Mouse (Mus musculus): ENCODE results near the gene Tnk1. TPM values are rescaled to one million over a fixed set of nuclear protein-coding genes. Genes with fewer than 3 reads are reported as not detected.

Tnk1 gene
- polyA plus RNA-seq, 1 experiment from 2014 or later: 10.8 TPM

DNA sequence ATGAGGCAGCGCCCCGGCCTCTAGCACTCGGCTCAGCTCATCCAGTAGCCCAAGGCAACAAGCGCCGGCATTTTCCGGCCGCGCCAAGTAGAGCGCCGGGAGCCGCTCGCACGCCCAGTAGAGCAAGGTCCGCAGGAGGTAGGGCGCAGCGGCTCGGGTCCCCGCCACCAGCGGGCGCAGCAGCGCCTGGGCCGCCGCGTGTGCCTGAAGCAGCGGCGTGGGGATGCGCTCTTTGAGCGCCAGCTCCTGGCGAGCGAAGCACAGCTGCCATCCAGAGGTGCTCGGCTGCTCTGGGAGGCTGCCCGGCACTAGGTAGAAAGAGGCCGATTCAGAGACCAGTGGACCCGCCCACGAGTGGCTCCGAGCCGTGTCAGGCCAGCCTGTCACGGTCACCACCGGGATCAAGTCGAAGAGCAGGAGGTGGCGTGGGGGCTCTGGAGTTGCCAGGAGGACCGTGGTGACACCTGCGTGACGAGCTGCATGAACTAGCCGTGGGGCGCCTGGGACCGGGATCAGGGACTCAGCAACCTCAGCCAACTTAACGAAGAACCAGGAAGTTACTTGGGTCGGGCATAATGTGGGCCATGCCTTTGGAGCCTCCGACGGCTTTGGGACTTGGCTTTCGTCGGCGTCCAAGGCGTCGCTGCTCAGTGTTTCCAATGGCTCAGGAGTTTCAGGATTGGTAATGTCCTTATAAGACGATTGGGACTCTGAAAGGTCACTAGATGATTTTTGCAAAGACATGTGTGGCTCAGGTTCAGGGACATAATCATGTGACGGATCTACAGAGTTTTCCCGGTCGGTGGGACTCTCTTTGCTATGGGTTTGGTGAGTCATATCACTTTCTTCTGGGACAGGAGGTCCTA, 54.5 kb downstream of the Tnk1 start:
- H3K27me3 ChIP-seq (ENCODE audit: control insufficient read depth, insufficient read depth, low read depth, low read length): peaks cover 31% of the 10 kb centered on the region
- H3K4me1 ChIP-seq (replicated peaks; ENCODE audit: control insufficient read depth, insufficient read depth, low read length): peaks cover 49% of the 10 kb centered on the region
- H3K4me3 ChIP-seq (ENCODE audit: low read length): peak overlapping the region; percentile 66
- 2% methylated on average over 60 of the region's 60 CpGs for WGBS
- H3K4me2 ChIP-seq (ENCODE audit: low read depth, low read length): peak overlapping the region; percentile 98
- H3K27ac ChIP-seq (ENCODE audit: low read length): peak overlapping the region; percentile 31; the same call in 1 of the 2 replicates
- H3K36me3 ChIP-seq (ENCODE audit: control insufficient read depth, insufficient read depth, low read length): no peaks in the 10 kb centered on the region
- H3K9me3 ChIP-seq (ENCODE audit: control insufficient read depth, low read length): peaks cover 3% of the 10 kb centered on the region; the same call in 1 of the 2 replicates
- peak; percentile 72 for ATAC-seq (ENCODE audit: low read depth)
- H3K9ac ChIP-seq (ENCODE audit: low read length): peak overlapping the region; percentile 75

GRCm38 (mm10) chr11:69803328-69803727, 55.2 kb downstream of the Tnk1 start:
- peak overlapping the region; percentile 75 for H3K9ac ChIP-seq (ENCODE audit: low read length)
- ATAC-seq (ENCODE audit: low read depth): peak; percentile 8; the same call in 1 of the 2 replicates
- H3K36me3 ChIP-seq (ENCODE audit: control insufficient read depth, insufficient read depth, low read length): no peaks in the 10 kb centered on the region
- H3K4me1 ChIP-seq (replicated peaks; ENCODE audit: control insufficient read depth, insufficient read depth, low read length): peaks cover 49% of the 10 kb centered on the region
- H3K4me2 ChIP-seq (ENCODE audit: low read depth, low read length): peak overlapping the region; percentile 98
- WGBS: 1% methylated on average over 12 of the region's 12 CpGs
- peaks cover 31% of the 10 kb centered on the region for H3K27me3 ChIP-seq (ENCODE audit: control insufficient read depth, insufficient read depth, low read depth, low read length)
- peaks cover 3% of the 10 kb centered on the region; the same call in 1 of the 2 replicates for H3K9me3 ChIP-seq (ENCODE audit: control insufficient read depth, low read length)
- no peak overlapping the region for H3K27ac ChIP-seq (ENCODE audit: low read length)
- peak overlapping the region; percentile 66 for H3K4me3 ChIP-seq (ENCODE audit: low read length)

DNA sequence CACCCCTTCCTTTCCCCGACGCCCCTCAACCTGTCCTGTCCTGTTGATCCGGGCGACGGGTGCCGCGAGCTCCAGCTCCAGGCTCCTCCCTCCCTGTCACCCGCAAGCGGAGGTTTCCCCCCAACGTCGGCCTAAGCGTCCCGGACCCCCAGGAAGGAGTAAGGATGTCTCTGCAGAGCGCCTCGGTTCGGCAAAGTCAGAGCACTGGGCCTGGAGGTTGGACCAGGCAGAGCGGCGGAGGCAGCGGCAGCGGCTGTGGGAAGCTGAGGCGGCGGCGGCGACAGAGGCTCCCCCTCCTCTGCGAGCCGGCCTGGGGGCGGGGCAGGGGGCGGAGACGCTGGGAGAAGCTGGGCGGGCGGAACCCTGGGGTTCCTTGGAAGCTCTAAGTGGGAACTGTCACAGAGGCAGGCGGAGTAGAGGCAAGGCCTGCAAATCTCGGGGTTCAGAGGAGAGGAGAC, 55.9 kb downstream of the Tnk1 start:
- H3K9ac ChIP-seq (ENCODE audit: low read length): peak overlapping the region; percentile 75
- peaks cover 31% of the 10 kb centered on the region for H3K27me3 ChIP-seq (ENCODE audit: control insufficient read depth, insufficient read depth, low read depth, low read length)
- H3K4me2 ChIP-seq (ENCODE audit: low read depth, low read length): peak overlapping the region; percentile 98
- H3K36me3 ChIP-seq (ENCODE audit: control insufficient read depth, insufficient read depth, low read length): no peaks in the 10 kb centered on the region
- WGBS: 0% methylated on average over 33 of the region's 33 CpGs
- H3K9me3 ChIP-seq (ENCODE audit: control insufficient read depth, low read length): peaks cover 3% of the 10 kb centered on the region; the same call in 1 of the 2 replicates
- peak; percentile 58 for ATAC-seq (ENCODE audit: low read depth)
- peaks cover 49% of the 10 kb centered on the region for H3K4me1 ChIP-seq (replicated peaks; ENCODE audit: control insufficient read depth, insufficient read depth, low read length)
- H3K4me3 ChIP-seq (ENCODE audit: low read length): peak overlapping the region; percentile 66
- H3K27ac ChIP-seq (ENCODE audit: low read length): 0 out of 2 replicates have a peak overlapping the region, but pooled peaks have one; percentile 33

GRCm38 (mm10) chr11:69801379-69801977, 57.1 kb downstream of the Tnk1 start, which contains the start of gene Fgf11:
TSS of gene Fgf11 (minus strand) at chr11:69801857.
- 0 out of 2 replicates have a peak within 1 kb of the TSS, but pooled peaks have one; percentile 33 for H3K27ac ChIP-seq (ENCODE audit: low read length)
- peaks cover 49% of the 10 kb centered on the region for H3K4me1 ChIP-seq (replicated peaks; ENCODE audit: control insufficient read depth, insufficient read depth, low read length)

More at GRCm38 (mm10) chr11:69801379-69801977, 57.1 kb downstream of the Tnk1 start, which contains the start of gene Fgf11:
- Histone ChIP-seq H3K27me3 (ENCODE audit: control insufficient read depth, insufficient read depth, low read depth, low read length) (peaks cover 31% of the 10 kb centered on the region), H3K9ac (ENCODE audit: low read length) (peak within 1 kb of the TSS; percentile 75), H3K4me3 (ENCODE audit: low read length) (peak within 1 kb of the TSS; percentile 66), H3K9me3 (ENCODE audit: control insufficient read depth, low read length) (peaks cover 2% of the 10 kb centered on the region; the same call in 1 of the 2 replicates), H3K4me2 (ENCODE audit: low read depth, low read length) (peak within 1 kb of the TSS; percentile 98), H3K36me3 (ENCODE audit: control insufficient read depth, insufficient read depth, low read length) (no peaks in the 10 kb centered on the region)
- 1% methylated on average over 31 of the region's 33 CpGs for WGBS
- no peak for ATAC-seq (ENCODE audit: low read depth)

Small RNA genes within 50 kb of the gene (microRNA-seq; reads per million reads assigned to microRNA genes)
- not detected for gene Mir6924

Other genes starting within 250 kb of the Tnk1 start
- 0.15 TPM in 1 of 2 replicates, not detected in the other for gene Shbg, start 240.8 kb downstream of the Tnk1 start, polyA plus RNA-seq (2015; fragmentation: Nextera tagmentation; extraction: Ambion mirVana)
- gene Sat2, start 236.7 kb downstream of the Tnk1 start, polyA plus RNA-seq (2015; fragmentation: Nextera tagmentation; extraction: Ambion mirVana): 15.2 and 19.2 TPM in 2 replicates
- gene Fxr2, start 225.7 kb downstream of the Tnk1 start, polyA plus RNA-seq (2015; fragmentation: Nextera tagmentation; extraction: Ambion mirVana): 22.2 and 22.6 TPM in 2 replicates
- gene Sox15, start 203.4 kb downstream of the Tnk1 start, polyA plus RNA-seq (2015; fragmentation: Nextera tagmentation; extraction: Ambion mirVana): 0.54 TPM in 1 of 2 replicates, not detected in the other
- 65.5 and 71.0 TPM in 2 replicates for gene Mpdu1, start 196.1 kb downstream of the Tnk1 start, polyA plus RNA-seq (2015; fragmentation: Nextera tagmentation; extraction: Ambion mirVana)
- gene Cd68, start 192.6 kb downstream of the Tnk1 start, polyA plus RNA-seq (2015; fragmentation: Nextera tagmentation; extraction: Ambion mirVana): 19.2 and 19.4 TPM in 2 replicates
- 539 and 624 TPM in 2 replicates for gene Eif4a1, start 186.3 kb downstream of the Tnk1 start, polyA plus RNA-seq (2015; fragmentation: Nextera tagmentation; extraction: Ambion mirVana)
- gene Senp3, start 176.6 kb downstream of the Tnk1 start, polyA plus RNA-seq (2015; fragmentation: Nextera tagmentation; extraction: Ambion mirVana): 69.3 and 70.6 TPM in 2 replicates
- gene Tnfsf13, start 172.9 kb downstream of the Tnk1 start, polyA plus RNA-seq (2015; fragmentation: Nextera tagmentation; extraction: Ambion mirVana): 0.89 and 1.2 TPM in 2 replicates
- gene Tnfsf12, start 162.9 kb downstream of the Tnk1 start, polyA plus RNA-seq (2015; fragmentation: Nextera tagmentation; extraction: Ambion mirVana): 10.6 and 12.8 TPM in 2 replicates
- gene Tnfsfm13, start 162.6 kb downstream of the Tnk1 start, polyA plus RNA-seq (2015; fragmentation: Nextera tagmentation; extraction: Ambion mirVana): 5.0 and 5.4 TPM in 2 replicates
- gene Polr2a, start 100.1 kb downstream of the Tnk1 start, polyA plus RNA-seq (2015; fragmentation: Nextera tagmentation; extraction: Ambion mirVana): 24.1 and 25.3 TPM in 2 replicates
- 0.36 and 0.64 TPM in 2 replicates for gene Slc35g3, start 96.8 kb downstream of the Tnk1 start, polyA plus RNA-seq (2015; fragmentation: Nextera tagmentation; extraction: Ambion mirVana)
- gene Zbtb4, start 92.8 kb downstream of the Tnk1 start, polyA plus RNA-seq (2015; fragmentation: Nextera tagmentation; extraction: Ambion mirVana): 3.5 and 4.9 TPM in 2 replicates
- gene Chrnb1, start 62.8 kb downstream of the Tnk1 start, polyA plus RNA-seq (2015; fragmentation: Nextera tagmentation; extraction: Ambion mirVana): 18.6 and 20.7 TPM in 2 replicates
- gene Fgf11, start 56.9 kb downstream of the Tnk1 start, polyA plus RNA-seq (2015; fragmentation: Nextera tagmentation; extraction: Ambion mirVana): 1.0 and 1.7 TPM in 2 replicates
- gene Tmem102, start 53.1 kb downstream of the Tnk1 start, polyA plus RNA-seq (2015; fragmentation: Nextera tagmentation; extraction: Ambion mirVana): 6.5 and 8.6 TPM in 2 replicates
- gene Gm39566, start 43.4 kb downstream of the Tnk1 start, polyA plus RNA-seq (2015; fragmentation: Nextera tagmentation; extraction: Ambion mirVana): not detected in 2 replicates
- gene Spem2, start 40.3 kb downstream of the Tnk1 start, polyA plus RNA-seq (2015; fragmentation: Nextera tagmentation; extraction: Ambion mirVana): not detected in 2 replicates
- not detected in 2 replicates for gene Spem1, start 36.5 kb downstream of the Tnk1 start, polyA plus RNA-seq (2015; fragmentation: Nextera tagmentation; extraction: Ambion mirVana)
- gene Nlgn2, start 20.9 kb downstream of the Tnk1 start, polyA plus RNA-seq (2015; fragmentation: Nextera tagmentation; extraction: Ambion mirVana): 4.4 and 5.0 TPM in 2 replicates
- 443 and 452 TPM in 2 replicates for gene Tmem256, start 20.2 kb downstream of the Tnk1 start, polyA plus RNA-seq (2015; fragmentation: Nextera tagmentation; extraction: Ambion mirVana)
- 115 and 137 TPM in 2 replicates for gene Plscr3, start 12.4 kb downstream of the Tnk1 start, polyA plus RNA-seq (2015; fragmentation: Nextera tagmentation; extraction: Ambion mirVana)
- not detected in 2 replicates for gene Tmem95, start 19.3 kb upstream of the Tnk1 start, polyA plus RNA-seq (2015; fragmentation: Nextera tagmentation; extraction: Ambion mirVana)
- gene Kctd11, start 22.7 kb upstream of the Tnk1 start, polyA plus RNA-seq (2015; fragmentation: Nextera tagmentation; extraction: Ambion mirVana): 10.9 and 11.4 TPM in 2 replicates
- 2.1 and 3.8 TPM in 2 replicates for gene Acap1, start 36.8 kb upstream of the Tnk1 start, polyA plus RNA-seq (2015; fragmentation: Nextera tagmentation; extraction: Ambion mirVana)
- gene 2810408A11Rik, start 42.3 kb upstream of the Tnk1 start, polyA plus RNA-seq (2015; fragmentation: Nextera tagmentation; extraction: Ambion mirVana): 7.9 and 8.6 TPM in 2 replicates
- gene Neurl4, start 42.3 kb upstream of the Tnk1 start, polyA plus RNA-seq (2015; fragmentation: Nextera tagmentation; extraction: Ambion mirVana): 5.7 and 6.4 TPM in 2 replicates
- 85.1 and 87.8 TPM in 2 replicates for gene Gps2, start 55.2 kb upstream of the Tnk1 start, polyA plus RNA-seq (2015; fragmentation: Nextera tagmentation; extraction: Ambion mirVana)
- gene Eif5a, start 63.2 kb upstream of the Tnk1 start, polyA plus RNA-seq (2015; fragmentation: Nextera tagmentation; extraction: Ambion mirVana): 1,390 and 1,410 TPM in 2 replicates
- gene Ybx2, start 77.1 kb upstream of the Tnk1 start, polyA plus RNA-seq (2015; fragmentation: Nextera tagmentation; extraction: Ambion mirVana): 2.7 and 4.9 TPM in 2 replicates
- gene Slc2a4, start 89.5 kb upstream of the Tnk1 start, polyA plus RNA-seq (2015; fragmentation: Nextera tagmentation; extraction: Ambion mirVana): 17.1 and 17.2 TPM in 2 replicates
- gene Cldn7, start 106.0 kb upstream of the Tnk1 start, polyA plus RNA-seq (2015; fragmentation: Nextera tagmentation; extraction: Ambion mirVana): 172 and 202 TPM in 2 replicates
- gene Ctdnep1, start 122.4 kb upstream of the Tnk1 start, polyA plus RNA-seq (2015; fragmentation: Nextera tagmentation; extraction: Ambion mirVana): 20.6 and 23.0 TPM in 2 replicates
- 98.4 and 99.2 TPM in 2 replicates for gene Elp5, start 123.8 kb upstream of the Tnk1 start, polyA plus RNA-seq (2015; fragmentation: Nextera tagmentation; extraction: Ambion mirVana)
- 515 and 536 TPM in 2 replicates for gene Gabarap, start 132.4 kb upstream of the Tnk1 start, polyA plus RNA-seq (2015; fragmentation: Nextera tagmentation; extraction: Ambion mirVana)
- gene Phf23, start 137.0 kb upstream of the Tnk1 start, polyA plus RNA-seq (2015; fragmentation: Nextera tagmentation; extraction: Ambion mirVana): 58.1 and 59.5 TPM in 2 replicates
- 30.1 and 30.7 TPM in 2 replicates for gene Dvl2, start 141.9 kb upstream of the Tnk1 start, polyA plus RNA-seq (2015; fragmentation: Nextera tagmentation; extraction: Ambion mirVana)
- gene Acadvl, start 156.7 kb upstream of the Tnk1 start, polyA plus RNA-seq (2015; fragmentation: Nextera tagmentation; extraction: Ambion mirVana): 90.0 and 92.0 TPM in 2 replicates
- gene Dlg4, start 158.2 kb upstream of the Tnk1 start, polyA plus RNA-seq (2015; fragmentation: Nextera tagmentation; extraction: Ambion mirVana): 5.5 and 7.9 TPM in 2 replicates
- gene Asgr1, start 195.4 kb upstream of the Tnk1 start, polyA plus RNA-seq (2015; fragmentation: Nextera tagmentation; extraction: Ambion mirVana): 0.18 TPM in 1 of 2 replicates, not detected in the other
- gene Asgr2, start 233.9 kb upstream of the Tnk1 start, polyA plus RNA-seq (2015; fragmentation: Nextera tagmentation; extraction: Ambion mirVana): 0.30 TPM in 1 of 2 replicates, not detected in the other

Measured in lung, embryonic 16.5 days (tissue).